Mouse (Mus musculus): ENCODE results near the gene Pik3r2. TPM values are rescaled to one million over a fixed set of nuclear protein-coding genes. Genes with fewer than 3 reads are reported as not detected.

Pik3r2 gene
- polyA plus RNA-seq, 1 experiment from 2014 or later, result 145 TPM

- H3K4me2 ChIP-seq (ENCODE audit: low read length), result no peak overlapping the region
- ATAC-seq, result no peak
- WGBS, result 88% methylated on average over 25 of the region's 25 CpGs
Measured at GRCm38 (mm10) chr8:70786291-70787050, 10.0 kb upstream of the Pik3r2 start.

GRCm38 (mm10) chr8:70780093-70780492 lies 3.6 kb upstream of the Pik3r2 start:
- Histone ChIP-seq H3K9ac (replicated peaks; ENCODE audit: low read depth, low read length) (no peak overlapping the region), H3K27ac (ENCODE audit: low read length) (no peak overlapping the region), H3K36me3 (ENCODE audit: control insufficient read depth, insufficient read depth) (peaks cover 12% of the 10 kb centered on the region)

More at GRCm38 (mm10) chr8:70786291-70787050, 10.0 kb upstream of the Pik3r2 start:
- Histone ChIP-seq H3K4me3 (replicated peaks; ENCODE audit: low read length) (no peak overlapping the region), H3K27ac (ENCODE audit: low read length) (no peak overlapping the region), H3K36me3 (ENCODE audit: control insufficient read depth, insufficient read depth) (peaks cover 17% of the 10 kb centered on the region), H3K9me3 (ENCODE audit: control insufficient read depth, low read length) (no peaks in the 10 kb centered on the region), H3K4me1 (replicated peaks; ENCODE audit: control insufficient read depth, insufficient read depth, low read length) (peaks cover 8% of the 10 kb centered on the region), H3K9ac (replicated peaks; ENCODE audit: low read depth, low read length) (no peak overlapping the region), H3K27me3 (replicated peaks; ENCODE audit: control insufficient read depth, insufficient read depth, low read length) (no peaks in the 10 kb centered on the region)

GRCm38 (mm10) chr8:70775851-70776495 lies 540 bp downstream of the Pik3r2 start:
- Histone ChIP-seq H3K4me1 (replicated peaks; ENCODE audit: control insufficient read depth, insufficient read depth, low read length) (peaks cover 48% of the 10 kb centered on the region), H3K36me3 (ENCODE audit: control insufficient read depth, insufficient read depth) (peaks cover 19% of the 10 kb centered on the region), H3K9me3 (ENCODE audit: control insufficient read depth, low read length) (no peaks in the 10 kb centered on the region), H3K4me2 (ENCODE audit: low read length) (peak overlapping the region; percentile 94), H3K4me3 (replicated peaks; ENCODE audit: low read length) (peak overlapping the region; percentile 85), H3K27ac (ENCODE audit: low read length) (peak overlapping the region; percentile 76), H3K27me3 (replicated peaks; ENCODE audit: control insufficient read depth, insufficient read depth, low read length) (no peaks in the 10 kb centered on the region), H3K9ac (replicated peaks; ENCODE audit: low read depth, low read length) (peak overlapping the region; percentile 99)
- peak; percentile 26; the same call in 1 of the 2 replicates for ATAC-seq
- 3% methylated on average over 34 of the region's 34 CpGs for WGBS

More at GRCm38 (mm10) chr8:70780093-70780492, 3.6 kb upstream of the Pik3r2 start:
- Histone ChIP-seq H3K27me3 (replicated peaks; ENCODE audit: control insufficient read depth, insufficient read depth, low read length) (no peaks in the 10 kb centered on the region), H3K4me3 (replicated peaks; ENCODE audit: low read length) (no peak overlapping the region), H3K9me3 (ENCODE audit: control insufficient read depth, low read length) (no peaks in the 10 kb centered on the region), H3K4me1 (replicated peaks; ENCODE audit: control insufficient read depth, insufficient read depth, low read length) (peaks cover 21% of the 10 kb centered on the region), H3K4me2 (ENCODE audit: low read length) (no peak overlapping the region)
- 82% methylated on average over 11 of the region's 11 CpGs for WGBS
- ATAC-seq, result no peak

DNA sequence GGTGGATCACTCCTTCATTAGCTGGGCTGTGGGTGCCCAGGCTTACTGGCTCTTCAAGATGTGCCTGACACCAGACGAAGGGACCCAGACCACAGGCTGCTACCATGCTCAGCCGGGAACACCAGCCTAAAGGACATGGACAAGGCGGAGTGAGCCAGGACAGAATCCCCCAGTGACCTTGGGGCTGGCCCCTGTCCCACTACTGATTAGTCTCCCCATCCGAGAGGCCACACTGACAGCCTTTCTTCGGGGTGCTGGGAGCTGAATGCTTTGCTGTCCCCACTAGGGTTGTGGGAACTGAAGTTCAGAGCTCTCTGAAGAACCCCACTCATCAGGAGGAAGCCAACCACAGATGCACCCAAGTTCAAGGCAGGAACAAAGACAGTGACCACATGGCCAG lies 1.3 kb downstream of the Pik3r2 start:
- Histone ChIP-seq H3K27ac (ENCODE audit: low read length) (no peak overlapping the region), H3K9ac (replicated peaks; ENCODE audit: low read depth, low read length) (peak overlapping the region; percentile 99), H3K27me3 (replicated peaks; ENCODE audit: control insufficient read depth, insufficient read depth, low read length) (no peaks in the 10 kb centered on the region), H3K4me1 (replicated peaks; ENCODE audit: control insufficient read depth, insufficient read depth, low read length) (peaks cover 48% of the 10 kb centered on the region), H3K36me3 (ENCODE audit: control insufficient read depth, insufficient read depth) (peaks cover 21% of the 10 kb centered on the region), H3K4me3 (replicated peaks; ENCODE audit: low read length) (peak overlapping the region; percentile 85), H3K9me3 (ENCODE audit: control insufficient read depth, low read length) (no peaks in the 10 kb centered on the region), H3K4me2 (ENCODE audit: low read length) (peak overlapping the region; percentile 94)
- 92% methylated on average over 5 of the region's 5 CpGs for WGBS
- ATAC-seq, result no peak

DNA sequence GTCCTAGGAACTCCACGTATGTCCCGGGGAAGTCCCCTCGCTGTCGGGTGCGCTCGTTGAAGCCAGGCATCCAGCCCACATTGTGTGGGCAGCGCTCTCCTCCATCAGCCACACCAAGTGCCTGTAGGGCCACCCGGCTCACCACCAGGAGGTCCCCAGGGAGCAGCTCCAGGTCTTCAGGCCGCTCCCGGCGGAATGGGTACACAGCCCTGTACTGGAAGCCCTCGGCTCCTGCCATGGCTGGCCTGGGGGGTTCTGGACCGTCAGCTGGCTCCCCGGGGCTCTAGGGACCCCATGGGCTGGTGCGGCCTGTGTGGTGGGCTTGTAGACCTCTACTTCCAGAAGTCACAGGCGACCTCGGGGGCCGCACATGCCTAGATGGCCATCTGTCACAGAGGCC lies 1.8 kb downstream of the Pik3r2 start:
- no peak overlapping the region; the same call in 1 of the 2 replicates for H3K27ac ChIP-seq (ENCODE audit: low read length)
- H3K4me3 ChIP-seq (replicated peaks; ENCODE audit: low read length), result no peak overlapping the region
- no peaks in the 10 kb centered on the region for H3K27me3 ChIP-seq (replicated peaks; ENCODE audit: control insufficient read depth, insufficient read depth, low read length)
- H3K9me3 ChIP-seq (ENCODE audit: control insufficient read depth, low read length), result no peaks in the 10 kb centered on the region
- H3K36me3 ChIP-seq (ENCODE audit: control insufficient read depth, insufficient read depth), result peaks cover 21% of the 10 kb centered on the region
- H3K4me1 ChIP-seq (replicated peaks; ENCODE audit: control insufficient read depth, insufficient read depth, low read length), result peaks cover 48% of the 10 kb centered on the region
- H3K9ac ChIP-seq (replicated peaks; ENCODE audit: low read depth, low read length), result 0 out of 2 replicates have a peak overlapping the region, but pooled peaks have one; percentile 14
- no peak overlapping the region for H3K4me2 ChIP-seq (ENCODE audit: low read length)
- no peak for ATAC-seq
- WGBS, result 95% methylated on average over 18 of the region's 18 CpGs

GRCm38 (mm10) chr8:70773833-70774232 lies 2.7 kb downstream of the Pik3r2 start:
- peaks cover 48% of the 10 kb centered on the region for H3K4me1 ChIP-seq (replicated peaks; ENCODE audit: control insufficient read depth, insufficient read depth, low read length)
- H3K9me3 ChIP-seq (ENCODE audit: control insufficient read depth, low read length), result no peaks in the 10 kb centered on the region
- peaks cover 25% of the 10 kb centered on the region for H3K36me3 ChIP-seq (ENCODE audit: control insufficient read depth, insufficient read depth)
- H3K4me3 ChIP-seq (replicated peaks; ENCODE audit: low read length), result no peak overlapping the region; the same call in 1 of the 2 replicates
- H3K27ac ChIP-seq (ENCODE audit: low read length), result peak overlapping the region; percentile 56; the same call in 1 of the 2 replicates
- peak overlapping the region; percentile 20 for H3K4me2 ChIP-seq (ENCODE audit: low read length)
- no peaks in the 10 kb centered on the region for H3K27me3 ChIP-seq (replicated peaks; ENCODE audit: control insufficient read depth, insufficient read depth, low read length)
- H3K9ac ChIP-seq (replicated peaks; ENCODE audit: low read depth, low read length), result peak overlapping the region; percentile 34
- no peak for ATAC-seq
- WGBS, result 39% methylated on average over 9 of the region's 9 CpGs

DNA sequence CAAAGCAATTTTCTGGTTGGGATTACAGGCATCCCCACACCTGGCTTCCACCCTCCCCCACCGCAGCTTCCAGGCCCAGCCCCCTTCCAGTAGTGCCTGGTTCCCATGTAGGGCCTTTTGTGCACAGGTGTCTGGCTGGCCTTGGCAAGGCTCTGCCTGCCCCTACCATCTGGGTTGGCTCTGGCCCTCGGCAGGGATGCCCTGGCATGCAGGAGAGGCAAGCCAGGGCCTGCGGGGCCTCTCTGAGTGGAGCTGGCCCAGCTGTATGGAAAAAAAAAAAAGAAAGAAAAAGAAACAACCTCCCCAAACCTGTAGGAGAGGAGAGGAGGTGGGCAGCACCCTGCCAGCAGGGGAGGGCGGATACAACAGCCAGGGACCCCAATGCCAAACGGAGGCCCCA lies 3.1 kb downstream of the Pik3r2 start:
- H3K9me3 ChIP-seq (ENCODE audit: control insufficient read depth, low read length), result no peaks in the 10 kb centered on the region
- ATAC-seq, result no peak
- peak overlapping the region; percentile 20 for H3K4me2 ChIP-seq (ENCODE audit: low read length)
- 52% methylated on average over 5 of the region's 5 CpGs for WGBS
- H3K4me3 ChIP-seq (replicated peaks; ENCODE audit: low read length), result no peak overlapping the region; the same call in 1 of the 2 replicates
- H3K27ac ChIP-seq (ENCODE audit: low read length), result peak overlapping the region; percentile 56; the same call in 1 of the 2 replicates
- H3K4me1 ChIP-seq (replicated peaks; ENCODE audit: control insufficient read depth, insufficient read depth, low read length), result peaks cover 46% of the 10 kb centered on the region
- peak overlapping the region; percentile 34 for H3K9ac ChIP-seq (replicated peaks; ENCODE audit: low read depth, low read length)
- no peaks in the 10 kb centered on the region for H3K27me3 ChIP-seq (replicated peaks; ENCODE audit: control insufficient read depth, insufficient read depth, low read length)
- H3K36me3 ChIP-seq (ENCODE audit: control insufficient read depth, insufficient read depth), result peaks cover 29% of the 10 kb centered on the region

DNA sequence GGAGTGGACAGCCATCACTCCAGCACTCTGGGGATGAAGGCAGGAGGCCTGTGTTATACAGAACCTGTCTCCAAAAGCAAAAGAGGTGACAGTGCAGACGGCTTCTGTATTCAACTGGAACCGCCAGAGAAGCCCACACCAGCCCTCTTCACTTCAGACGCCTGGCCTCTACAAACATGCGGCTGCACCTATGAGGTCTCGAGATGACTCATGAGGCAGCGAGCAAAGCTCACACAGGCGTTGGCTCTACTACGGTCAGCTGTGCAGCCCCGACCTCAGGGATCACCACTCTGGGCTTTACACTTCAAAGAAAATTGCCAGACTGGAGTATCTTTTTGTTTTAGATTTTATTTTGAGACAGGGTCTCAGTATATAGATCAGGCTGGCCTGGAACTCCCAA lies 3.6 kb downstream of the Pik3r2 start:
- peaks cover 42% of the 10 kb centered on the region for H3K4me1 ChIP-seq (replicated peaks; ENCODE audit: control insufficient read depth, insufficient read depth, low read length)
- WGBS, result 91% methylated on average over 9 of the region's 9 CpGs
- H3K36me3 ChIP-seq (ENCODE audit: control insufficient read depth, insufficient read depth), result peaks cover 34% of the 10 kb centered on the region
- no peak overlapping the region for H3K9ac ChIP-seq (replicated peaks; ENCODE audit: low read depth, low read length)
- H3K9me3 ChIP-seq (ENCODE audit: control insufficient read depth, low read length), result no peaks in the 10 kb centered on the region
- no peak overlapping the region for H3K4me2 ChIP-seq (ENCODE audit: low read length)
- no peak overlapping the region for H3K27ac ChIP-seq (ENCODE audit: low read length)
- no peaks in the 10 kb centered on the region for H3K27me3 ChIP-seq (replicated peaks; ENCODE audit: control insufficient read depth, insufficient read depth, low read length)
- H3K4me3 ChIP-seq (replicated peaks; ENCODE audit: low read length), result no peak overlapping the region
- ATAC-seq, result no peak

DNA sequence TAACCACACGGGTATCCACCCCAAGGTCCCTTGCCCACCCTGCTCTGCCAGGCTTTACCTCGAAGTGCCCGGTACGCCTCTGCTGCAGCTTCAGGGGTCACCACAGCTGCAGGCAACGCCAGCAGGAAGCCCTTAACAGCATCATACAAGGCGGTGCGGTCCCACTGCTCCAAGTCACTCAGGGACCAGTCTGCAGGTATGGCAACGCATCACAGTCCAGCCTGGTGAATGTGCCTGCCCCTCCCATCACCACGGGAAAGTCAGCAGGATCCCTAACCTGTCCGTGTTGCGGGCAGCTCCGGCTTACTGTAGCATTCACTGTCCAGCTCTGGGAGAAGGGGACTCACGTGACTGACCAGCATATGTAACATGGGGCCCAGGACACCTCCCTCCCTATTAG lies 4.4 kb downstream of the Pik3r2 start:
- WGBS, result 94% methylated on average over 13 of the region's 13 CpGs
- H3K4me2 ChIP-seq (ENCODE audit: low read length), result no peak overlapping the region
- H3K9me3 ChIP-seq (ENCODE audit: control insufficient read depth, low read length), result no peaks in the 10 kb centered on the region
- no peak for ATAC-seq
- no peak overlapping the region for H3K4me3 ChIP-seq (replicated peaks; ENCODE audit: low read length)
- H3K27me3 ChIP-seq (replicated peaks; ENCODE audit: control insufficient read depth, insufficient read depth, low read length), result no peaks in the 10 kb centered on the region
- H3K9ac ChIP-seq (replicated peaks; ENCODE audit: low read depth, low read length), result no peak overlapping the region
- H3K4me1 ChIP-seq (replicated peaks; ENCODE audit: control insufficient read depth, insufficient read depth, low read length), result peaks cover 36% of the 10 kb centered on the region
- H3K27ac ChIP-seq (ENCODE audit: low read length), result no peak overlapping the region
- H3K36me3 ChIP-seq (ENCODE audit: control insufficient read depth, insufficient read depth), result peaks cover 38% of the 10 kb centered on the region

Measured in forebrain, embryonic 16.5 days (tissue).